Mouse (Mus musculus) ES-Bruce4 (cell line): ENCODE results near the gene Agl. TPM values are rescaled to one million over a fixed set of nuclear protein-coding genes. Genes with fewer than 3 reads are reported as not detected.

Source experiments
- H3K27ac ChIP-seq: 2 replicates; pipeline ENCODE4 v1.5.1; 2012; ENCODE audit warnings: low read length, inconsistent platforms; ENCODE audit not compliant: insufficient read depth
- H3K27me3 ChIP-seq: 2 replicates; pipeline ENCODE4 v1.6.1; 2012; ENCODE audit warnings: mild to moderate bottlenecking, low read length, inconsistent platforms; ENCODE audit not compliant: control insufficient read depth, poor library complexity, insufficient read depth, severe bottlenecking
- H3K36me3 ChIP-seq: 2 replicates; pipeline ENCODE4 v1.6.1; 2012; ENCODE audit warnings: inconsistent platforms, mild to moderate bottlenecking, low read length, moderate library complexity; ENCODE audit not compliant: control insufficient read depth, poor library complexity, insufficient read depth, severe bottlenecking
- H3K4me1 ChIP-seq: one replicate; pipeline ENCODE4 v1.8.1; 2011; ENCODE audit warnings: low read length; ENCODE audit not compliant: control insufficient read depth, insufficient read depth
- H3K4me3 ChIP-seq: 2 replicates; pipeline ENCODE4 v1.5.1; 2011; ENCODE audit warnings: low read depth, mild to moderate bottlenecking, low read length
- H3K9ac ChIP-seq: 2 replicates; pipeline ENCODE4 v1.6.1; 2012; ENCODE audit warnings: low read depth, mild to moderate bottlenecking, inconsistent platforms; ENCODE audit not compliant: poor library complexity, severe bottlenecking
- H3K9me3 ChIP-seq: replicated peaks from 2 replicates; pipeline ENCODE4 v1.6.1; 2012; ENCODE audit warnings: mild to moderate bottlenecking, low read length, inconsistent platforms; ENCODE audit not compliant: control insufficient read depth, poor library complexity, insufficient read depth, severe bottlenecking
- CTCF ChIP-seq: IDR thresholded peaks from one replicate; pipeline ENCODE4 v1.8.1; 2011; ENCODE audit warnings: low read depth, low read length
- EP300 ChIP-seq: IDR thresholded peaks from 2 replicates; pipeline ENCODE4 v1.6.1; 2011; ENCODE audit warnings: low read depth, low read length; ENCODE audit not compliant: insufficient read depth
- POLR2A ChIP-seq: IDR thresholded peaks from one replicate; pipeline ENCODE4 v1.8.1; 2011; ENCODE audit warnings: low read length; ENCODE audit not compliant: insufficient read depth
- polyA plus RNA-seq: library from polyadenylated mRNA; stranded (reverse); fragments of >200 nt; gene quantifications from 2 replicates; pipeline ENCODE4 v1.2.4, GENCODE M21; 2011; ENCODE audit warnings: low read depth; ENCODE audit not compliant: missing spikeins, insufficient read depth, insufficient read length

Gene Agl
- polyA plus RNA-seq, 1 experiment = 15.2 TPM

GRCm38 (mm10) chr3:116809221-116809620, 1.3 kb upstream of the Agl start:
- H3K36me3 ChIP-seq = no peaks in the 10 kb centered on the region
- no peaks in the 10 kb centered on the region for H3K4me1 ChIP-seq
- H3K4me3 ChIP-seq = no peak overlapping the region
- H3K9ac ChIP-seq = peak overlapping the region; percentile 78; the same call in 1 of the 2 replicates
- H3K27me3 ChIP-seq = no peaks in the 10 kb centered on the region
- no peaks in the 10 kb centered on the region for H3K9me3 ChIP-seq
- no peak overlapping the region for H3K27ac ChIP-seq
- no peak for TF ChIP-seq CTCF
- no peak for TF ChIP-seq POLR2A
- no peak for TF ChIP-seq EP300

- TF ChIP-seq EP300 (no peak), CTCF (no peak), POLR2A (no peak)
- Histone ChIP-seq H3K9ac (peak overlapping the region; percentile 78), H3K36me3 (no peaks in the 10 kb centered on the region), H3K27ac (no peak overlapping the region), H3K4me1 (no peaks in the 10 kb centered on the region), H3K27me3 (no peaks in the 10 kb centered on the region), H3K9me3 (no peaks in the 10 kb centered on the region), H3K4me3 (peak overlapping the region; percentile 94)
These were observed 696 bp upstream of the Agl start for GRCm38 (mm10) chr3:116808507-116809217.

DNA sequence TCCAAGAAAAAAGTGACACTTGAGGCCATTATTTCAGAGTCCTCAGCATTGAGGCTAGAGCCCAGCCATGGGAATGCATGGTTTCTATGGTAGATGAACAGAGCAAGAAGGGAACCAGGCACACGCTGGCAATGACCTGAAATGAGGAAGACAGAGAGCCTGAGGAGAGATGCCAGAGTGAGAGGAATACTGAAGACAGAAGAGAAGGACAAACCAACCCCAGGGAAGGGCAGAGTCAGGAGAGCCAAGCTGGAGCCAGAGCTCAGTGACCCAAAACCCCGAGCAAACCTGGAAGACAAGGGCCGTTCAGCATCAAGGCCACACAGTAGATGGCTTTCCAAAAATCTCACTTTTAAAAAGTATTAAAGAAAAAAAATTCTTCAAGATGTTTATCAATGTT, 2.1 kb downstream of the Agl start:
- Histone ChIP-seq H3K9ac (no peak overlapping the region), H3K9me3 (no peaks in the 10 kb centered on the region), H3K27me3 (no peaks in the 10 kb centered on the region), H3K36me3 (no peaks in the 10 kb centered on the region), H3K4me1 (no peaks in the 10 kb centered on the region), H3K4me3 (no peak overlapping the region), H3K27ac (no peak overlapping the region)
- TF ChIP-seq CTCF (no peak), POLR2A (no peak), EP300 (no peak)

DNA sequence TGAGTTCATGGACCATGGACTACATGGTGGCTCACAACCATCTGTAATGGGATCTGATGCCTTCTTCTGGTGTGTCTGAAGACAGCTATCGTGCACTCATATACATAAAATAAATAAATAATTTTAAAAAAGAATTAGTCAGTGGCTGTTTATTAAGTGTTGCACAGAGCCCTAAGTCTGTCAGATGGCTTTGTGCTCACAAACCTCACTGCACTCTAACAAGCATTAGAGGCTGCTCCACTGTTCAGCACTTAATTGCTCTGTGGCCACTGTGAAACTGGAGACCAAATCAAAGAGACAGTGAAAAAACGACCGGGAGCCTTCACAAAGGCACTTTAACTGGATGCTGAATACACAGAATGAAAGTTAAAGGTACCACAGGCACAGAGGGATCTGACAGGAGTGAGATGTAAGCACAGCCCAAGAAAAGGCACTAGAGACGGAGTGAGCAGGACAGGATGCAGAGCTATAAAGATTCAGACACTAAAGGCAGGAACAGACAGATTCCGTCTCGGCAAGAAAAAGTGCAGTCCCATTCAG, 3.1 kb downstream of the Agl start:
- no peak for TF ChIP-seq EP300
- no peak overlapping the region for H3K27ac ChIP-seq
- no peaks in the 10 kb centered on the region for H3K9me3 ChIP-seq
- H3K9ac ChIP-seq = no peak overlapping the region
- H3K27me3 ChIP-seq = no peaks in the 10 kb centered on the region
- H3K36me3 ChIP-seq = no peaks in the 10 kb centered on the region
- no peak overlapping the region for H3K4me3 ChIP-seq
- no peaks in the 10 kb centered on the region for H3K4me1 ChIP-seq

GRCm38 (mm10) chr3:116801755-116802154, 6.2 kb downstream of the Agl start:
- Histone ChIP-seq H3K27me3 (no peaks in the 10 kb centered on the region), H3K9ac (no peak overlapping the region), H3K4me3 (no peak overlapping the region), H3K9me3 (no peaks in the 10 kb centered on the region), H3K4me1 (no peaks in the 10 kb centered on the region), H3K27ac (no peak overlapping the region), H3K36me3 (no peaks in the 10 kb centered on the region)
- no peak for TF ChIP-seq EP300
- TF ChIP-seq POLR2A = no peak
- no peak for TF ChIP-seq CTCF

DNA sequence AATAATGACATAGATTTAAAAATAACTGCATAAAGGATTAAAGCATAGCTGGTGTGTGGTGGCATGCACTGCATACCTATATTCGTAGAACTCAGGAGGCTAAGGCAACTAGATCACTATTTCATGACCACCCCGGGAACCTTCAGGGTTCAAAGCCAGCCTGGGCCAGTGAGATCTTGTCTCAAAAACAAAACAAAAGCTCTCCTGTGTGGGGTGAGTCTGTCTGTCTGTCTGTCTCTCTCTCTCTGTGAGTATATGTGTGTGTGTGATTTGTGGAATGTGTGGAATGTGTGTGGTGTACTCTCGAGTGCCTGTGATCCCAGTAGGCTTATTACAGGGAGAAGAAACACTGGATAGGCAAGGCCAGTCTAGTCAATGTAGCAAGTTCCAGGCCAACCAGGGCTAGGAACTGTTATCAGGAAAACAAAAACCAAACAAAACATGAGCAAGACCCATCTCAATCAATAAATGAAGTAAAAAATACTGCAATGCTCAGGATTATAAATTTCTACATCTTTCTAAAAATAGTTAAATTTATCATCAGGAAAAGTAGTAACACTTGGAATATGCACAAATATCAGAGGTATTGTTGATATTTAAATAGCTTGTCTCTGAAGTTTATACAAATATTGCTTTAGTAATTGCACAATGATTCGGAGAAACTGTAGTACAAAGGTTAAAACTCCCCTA, 9.0 kb downstream of the Agl start:
- TF ChIP-seq CTCF (no peak), POLR2A (no peak), EP300 (no peak)
- no peaks in the 10 kb centered on the region for H3K27me3 ChIP-seq
- no peak overlapping the region for H3K4me3 ChIP-seq
- H3K4me1 ChIP-seq = no peaks in the 10 kb centered on the region
- H3K9ac ChIP-seq = no peak overlapping the region
- no peaks in the 10 kb centered on the region for H3K36me3 ChIP-seq
- no peak overlapping the region for H3K27ac ChIP-seq
- H3K9me3 ChIP-seq = no peaks in the 10 kb centered on the region
